Mouse (Mus musculus): ENCODE measurements around the gene Atp13a3.
A peak's percentile ranks its signal among the peaks of the same experiment; 100 is the strongest.
"Not testable (repeated sequence)": the region's sequence is repeated elsewhere in the genome, so short reads cannot be mapped to it uniquely, and the experiment has no call there.

The Atp13a3 gene

DNA sequence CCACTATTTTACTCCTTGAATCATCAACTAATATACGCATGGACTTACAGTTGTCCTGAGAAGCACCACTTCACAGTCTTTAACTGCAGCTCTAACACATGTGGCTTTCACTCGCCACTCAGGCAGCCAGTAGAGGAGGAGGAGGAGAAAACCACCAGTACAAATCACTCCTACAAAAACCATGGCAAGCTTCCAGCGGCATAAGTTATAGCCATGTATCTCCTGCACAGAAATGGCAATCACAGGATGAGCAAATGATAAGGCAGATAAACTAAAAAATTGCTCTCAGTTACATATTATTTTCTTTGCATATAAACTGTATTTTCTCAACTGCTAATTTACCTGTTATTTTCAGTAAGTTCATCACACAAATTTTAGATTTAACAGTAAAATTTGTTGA lies 43.2 kb downstream of the Atp13a3 start:
- Histone ChIP-seq H3K4me1 (replicated peaks; ENCODE audit: low read depth, low read length) (peaks cover 4% of the 10 kb centered on the region; the same call in 1 of the 2 replicates), H3K9me3 (ENCODE audit: low read length) (no peaks in the 10 kb centered on the region), H3K36me3 (ENCODE audit: insufficient read depth, low read length) (peaks cover 61% of the 10 kb centered on the region), H3K27me3 (ENCODE audit: insufficient read depth, low read length) (no peaks in the 10 kb centered on the region), H3K4me3 (replicated peaks; ENCODE audit: low read length) (no peak overlapping the region)
- no peak for TF ChIP-seq POU5F1 (IDR thresholded peaks at IDR 0.05; ENCODE audit: borderline replicate concordance, low read length)
- no peak for TF ChIP-seq NANOG (IDR thresholded peaks at IDR 0.05; ENCODE audit: borderline replicate concordance, low read length)
- no peak for TF ChIP-seq CTCF (conservative IDR thresholded peaks at IDR 0.05; ENCODE audit: low read length)

- not testable (repeated sequence) for H3K4me3 ChIP-seq (replicated peaks; ENCODE audit: low read length); H3K27me3 ChIP-seq (ENCODE audit: insufficient read depth, low read length); H3K9me3 ChIP-seq (ENCODE audit: low read length); H3K4me1 ChIP-seq (replicated peaks; ENCODE audit: low read depth, low read length)
- peaks cover 79% of the 10 kb centered on the region for H3K36me3 ChIP-seq (ENCODE audit: insufficient read depth, low read length)
Measured at GRCm38 (mm10) chr16:30353489-30353888, 52.3 kb downstream of the Atp13a3 start.

DNA sequence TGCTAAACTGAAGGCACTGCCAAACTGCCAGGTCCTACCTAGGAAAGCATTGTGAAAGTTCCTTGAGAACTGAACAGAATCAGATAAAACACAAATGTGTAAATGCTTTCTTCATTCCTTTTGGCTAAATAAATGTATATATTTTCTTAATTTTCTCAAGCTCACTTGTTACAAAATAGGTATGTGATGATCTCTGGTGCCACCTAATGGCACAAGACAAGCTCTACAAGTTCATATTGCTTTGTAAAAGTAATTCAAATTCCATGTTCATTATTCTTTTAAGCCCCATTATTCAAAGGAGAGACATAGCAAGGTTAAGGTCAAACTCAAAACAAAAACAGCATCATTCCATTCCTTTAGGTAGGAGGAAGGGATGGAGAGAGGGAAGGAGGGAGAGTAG lies 91.5 kb downstream of the Atp13a3 start:
- Histone ChIP-seq H3K4me3 (replicated peaks; ENCODE audit: low read length) (no peak overlapping the region), H3K27me3 (ENCODE audit: insufficient read depth, low read length) (peaks cover 26% of the 10 kb centered on the region), H3K9me3 (ENCODE audit: low read length) (no peaks in the 10 kb centered on the region), H3K4me1 (replicated peaks; ENCODE audit: low read depth, low read length) (peaks cover 11% of the 10 kb centered on the region), H3K36me3 (ENCODE audit: insufficient read depth, low read length) (peaks cover 54% of the 10 kb centered on the region)
- TF ChIP-seq NANOG (IDR thresholded peaks at IDR 0.05; ENCODE audit: borderline replicate concordance, low read length) (no peak), CTCF (conservative IDR thresholded peaks at IDR 0.05; ENCODE audit: low read length) (peak; percentile 44)

GRCm38 (mm10) chr16:30310647-30311046 lies 95.1 kb downstream of the Atp13a3 start, which contains the start of gene Gp5:
Gene Gp5 (minus strand): TSS chr16:30310779.
- TF ChIP-seq NANOG (IDR thresholded peaks at IDR 0.05; ENCODE audit: borderline replicate concordance, low read length) (no peak), CTCF (conservative IDR thresholded peaks at IDR 0.05; ENCODE audit: low read length) (no peak), POU5F1 (IDR thresholded peaks at IDR 0.05; ENCODE audit: borderline replicate concordance, low read length) (no peak)
- no peaks in the 10 kb centered on the region for H3K9me3 ChIP-seq (ENCODE audit: low read length)
- peaks cover 23% of the 10 kb centered on the region for H3K4me1 ChIP-seq (replicated peaks; ENCODE audit: low read depth, low read length)
- H3K4me3 ChIP-seq (replicated peaks; ENCODE audit: low read length), result peak within 1 kb of the TSS; percentile 80
- H3K36me3 ChIP-seq (ENCODE audit: insufficient read depth, low read length), result peaks cover 22% of the 10 kb centered on the region
- peaks cover 60% of the 10 kb centered on the region for H3K27me3 ChIP-seq (ENCODE audit: insufficient read depth, low read length)

GRCm38 (mm10) chr16:30310171-30310515 lies 95.6 kb downstream of the Atp13a3 start:
- no peak for TF ChIP-seq POU5F1 (IDR thresholded peaks at IDR 0.05; ENCODE audit: borderline replicate concordance, low read length)
- H3K27me3 ChIP-seq (ENCODE audit: insufficient read depth, low read length), result peaks cover 62% of the 10 kb centered on the region
- peaks cover 18% of the 10 kb centered on the region for H3K36me3 ChIP-seq (ENCODE audit: insufficient read depth, low read length)
- peak overlapping the region; percentile 80; the same call in 1 of the 2 replicates for H3K4me3 ChIP-seq (replicated peaks; ENCODE audit: low read length)
- no peaks in the 10 kb centered on the region for H3K9me3 ChIP-seq (ENCODE audit: low read length)
- peaks cover 23% of the 10 kb centered on the region for H3K4me1 ChIP-seq (replicated peaks; ENCODE audit: low read depth, low read length)

- Histone ChIP-seq H3K9me3 (ENCODE audit: low read length) (no peaks in the 10 kb centered on the region), H3K27me3 (ENCODE audit: insufficient read depth, low read length) (peaks cover 62% of the 10 kb centered on the region), H3K4me1 (replicated peaks; ENCODE audit: low read depth, low read length) (peaks cover 23% of the 10 kb centered on the region), H3K36me3 (ENCODE audit: insufficient read depth, low read length) (peaks cover 12% of the 10 kb centered on the region), H3K4me3 (replicated peaks; ENCODE audit: low read length) (peak overlapping the region; percentile 80)
- TF ChIP-seq NANOG (IDR thresholded peaks at IDR 0.05; ENCODE audit: borderline replicate concordance, low read length) (no peak), POU5F1 (IDR thresholded peaks at IDR 0.05; ENCODE audit: borderline replicate concordance, low read length) (no peak), CTCF (conservative IDR thresholded peaks at IDR 0.05; ENCODE audit: low read length) (no peak)
Measured at GRCm38 (mm10) chr16:30309395-30310170, 96.2 kb downstream of the Atp13a3 start.

DNA sequence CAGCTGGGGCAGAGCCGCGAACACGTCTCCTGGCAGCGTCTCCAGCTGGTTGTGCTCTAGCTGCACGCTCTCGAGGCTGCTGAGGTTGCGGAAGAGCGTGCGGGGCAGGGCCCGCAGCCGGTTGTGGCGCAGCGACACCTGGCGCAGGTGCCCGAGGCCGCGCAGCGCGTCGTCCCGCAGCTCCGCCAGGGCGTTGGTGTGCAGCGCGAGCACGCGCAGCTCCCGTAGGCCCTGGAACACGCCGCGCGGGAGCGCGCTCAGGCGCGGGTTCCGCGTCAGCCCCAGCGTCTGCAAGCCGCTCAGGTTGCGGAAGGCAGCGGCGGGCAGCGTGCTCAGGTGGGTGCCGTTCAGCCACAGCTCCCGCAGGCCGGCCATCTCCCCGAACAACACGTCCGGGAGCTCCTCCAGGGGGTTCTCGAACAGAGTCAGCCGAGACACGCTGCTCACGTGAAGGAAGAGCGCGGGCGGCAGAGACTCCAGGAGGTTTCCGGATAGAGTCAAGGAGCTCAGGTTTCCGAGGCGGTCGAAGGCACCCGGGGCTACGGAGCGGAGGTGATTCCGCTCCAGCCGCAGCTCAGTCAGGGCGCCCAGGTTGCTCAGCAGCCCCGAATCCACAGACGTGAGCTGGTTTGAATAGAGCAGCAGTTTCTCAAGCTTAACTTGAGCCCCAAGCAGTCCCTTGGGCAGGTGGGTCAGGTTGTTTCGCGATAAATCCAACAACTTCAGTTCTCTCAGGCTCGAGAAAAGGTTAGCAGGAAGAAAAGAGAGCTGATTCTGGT lies 97.0 kb downstream of the Atp13a3 start:
- no peak for TF ChIP-seq POU5F1 (IDR thresholded peaks at IDR 0.05; ENCODE audit: borderline replicate concordance, low read length)
- no peak for TF ChIP-seq CTCF (conservative IDR thresholded peaks at IDR 0.05; ENCODE audit: low read length)
- no peak for TF ChIP-seq NANOG (IDR thresholded peaks at IDR 0.05; ENCODE audit: borderline replicate concordance, low read length)
- H3K27me3 ChIP-seq (ENCODE audit: insufficient read depth, low read length), result peaks cover 68% of the 10 kb centered on the region
- H3K9me3 ChIP-seq (ENCODE audit: low read length), result no peaks in the 10 kb centered on the region
- peaks cover 23% of the 10 kb centered on the region for H3K4me1 ChIP-seq (replicated peaks; ENCODE audit: low read depth, low read length)
- peak overlapping the region; percentile 80 for H3K4me3 ChIP-seq (replicated peaks; ENCODE audit: low read length)
- peaks cover 10% of the 10 kb centered on the region; the same call in 1 of the 2 replicates for H3K36me3 ChIP-seq (ENCODE audit: insufficient read depth, low read length)

DNA sequence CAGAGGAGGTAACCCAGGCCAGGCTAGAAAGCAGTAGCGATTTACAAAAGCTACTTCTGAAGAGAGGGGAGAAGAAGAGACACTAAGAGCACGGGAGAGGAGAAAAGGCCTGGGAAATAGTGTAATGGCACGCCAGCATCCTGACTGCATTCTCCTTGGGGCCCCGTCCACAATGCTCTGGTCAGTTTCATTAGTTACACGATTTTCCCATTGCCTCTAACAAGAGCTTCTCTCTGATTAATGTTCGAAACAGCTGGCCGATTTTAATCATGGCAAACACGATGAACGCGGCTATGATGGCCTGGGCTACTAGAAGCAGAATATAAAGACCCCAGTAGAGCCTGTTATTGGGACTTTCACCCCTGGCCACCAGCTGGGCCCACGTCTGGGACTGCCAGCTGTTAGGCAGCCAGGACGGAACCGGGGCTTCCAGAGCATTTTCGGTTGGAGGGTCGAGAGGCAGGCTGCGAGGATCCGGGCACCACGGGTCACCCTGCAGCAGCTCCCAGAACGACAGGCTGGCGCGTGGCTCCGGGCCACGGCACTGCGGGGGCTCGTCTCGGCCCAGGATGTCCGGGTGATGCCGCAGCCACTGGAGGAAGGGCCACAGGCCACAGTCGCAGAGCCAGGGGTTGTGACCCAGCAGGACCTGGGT lies 97.7 kb downstream of the Atp13a3 start:
- Histone ChIP-seq H3K4me3 (replicated peaks; ENCODE audit: low read length) (peak overlapping the region; percentile 80), H3K27me3 (ENCODE audit: insufficient read depth, low read length) (peaks cover 75% of the 10 kb centered on the region), H3K9me3 (ENCODE audit: low read length) (no peaks in the 10 kb centered on the region), H3K4me1 (replicated peaks; ENCODE audit: low read depth, low read length) (peaks cover 23% of the 10 kb centered on the region), H3K36me3 (ENCODE audit: insufficient read depth, low read length) (peaks cover 10% of the 10 kb centered on the region; the same call in 1 of the 2 replicates)
- no peak for TF ChIP-seq NANOG (IDR thresholded peaks at IDR 0.05; ENCODE audit: borderline replicate concordance, low read length)
